Mouse (Mus musculus) testis, adult 2 months (tissue): ENCODE data around the gene Hes7. TPM values are rescaled to one million over a fixed set of nuclear protein-coding genes. Genes with fewer than 3 reads are reported as not detected.
A peak's percentile ranks its signal among the peaks of the same experiment; 100 is the strongest.
"Not testable (repeated sequence)": the region's sequence is repeated elsewhere in the genome, so short reads cannot be mapped to it uniquely, and the experiment has no call there.

Experiments
- H3K27ac ChIP-seq: fragments of 200-500 bp; 2 replicates; pipeline ENCODE4 v1.5.1; 2012; ENCODE audit warnings: low read depth, low read length; ENCODE audit not compliant: control insufficient read depth, insufficient read depth
- H3K27me3 ChIP-seq: fragments of 200-500 bp; 2 replicates; pipeline ENCODE4 v1.6.1; 2012; ENCODE audit warnings: mild to moderate bottlenecking, low read length, moderate library complexity; ENCODE audit not compliant: control insufficient read depth, insufficient read depth
- H3K36me3 ChIP-seq: fragments of 200-500 bp; 2 replicates; pipeline ENCODE4 v1.6.1; 2012; ENCODE audit warnings: mild to moderate bottlenecking, low read length; ENCODE audit not compliant: control insufficient read depth, insufficient read depth
- H3K4me1 ChIP-seq: fragments of 200-500 bp; 2 replicates; pipeline ENCODE4 v1.6.1; 2012; ENCODE audit warnings: low read length; ENCODE audit not compliant: control insufficient read depth, insufficient read depth
- H3K4me3 ChIP-seq: fragments of 200-500 bp; 2 replicates; pipeline ENCODE4 v1.5.1; 2012; ENCODE audit warnings: low read depth, mild to moderate bottlenecking, low read length, moderate library complexity, mixed read lengths; ENCODE audit not compliant: control insufficient read depth
- CTCF ChIP-seq: fragments of 200-500 bp; IDR thresholded peaks from 2 replicates; pipeline ENCODE4 v1.5.1; 2012; ENCODE audit warnings: low read depth, mild to moderate bottlenecking, inconsistent platforms, low read length, moderate library complexity; ENCODE audit not compliant: control insufficient read depth, insufficient read depth, insufficient replicate concordance
- POLR2A ChIP-seq: fragments of 200-500 bp; IDR thresholded peaks from 2 replicates; pipeline ENCODE4 v1.6.1; 2012; ENCODE audit warnings: low read depth, mild to moderate bottlenecking, inconsistent platforms, low read length, moderate library complexity; ENCODE audit not compliant: control insufficient read depth
- polyA plus RNA-seq: library from polyadenylated mRNA; depleted of rRNA; stranded (reverse); fragments of >200 nt; gene quantifications from 2 replicates; pipeline ENCODE4 v1.2.3, GENCODE M21; 2012

Gene Hes7
- polyA plus RNA-seq, 1 experiment = 0.17 TPM

DNA sequence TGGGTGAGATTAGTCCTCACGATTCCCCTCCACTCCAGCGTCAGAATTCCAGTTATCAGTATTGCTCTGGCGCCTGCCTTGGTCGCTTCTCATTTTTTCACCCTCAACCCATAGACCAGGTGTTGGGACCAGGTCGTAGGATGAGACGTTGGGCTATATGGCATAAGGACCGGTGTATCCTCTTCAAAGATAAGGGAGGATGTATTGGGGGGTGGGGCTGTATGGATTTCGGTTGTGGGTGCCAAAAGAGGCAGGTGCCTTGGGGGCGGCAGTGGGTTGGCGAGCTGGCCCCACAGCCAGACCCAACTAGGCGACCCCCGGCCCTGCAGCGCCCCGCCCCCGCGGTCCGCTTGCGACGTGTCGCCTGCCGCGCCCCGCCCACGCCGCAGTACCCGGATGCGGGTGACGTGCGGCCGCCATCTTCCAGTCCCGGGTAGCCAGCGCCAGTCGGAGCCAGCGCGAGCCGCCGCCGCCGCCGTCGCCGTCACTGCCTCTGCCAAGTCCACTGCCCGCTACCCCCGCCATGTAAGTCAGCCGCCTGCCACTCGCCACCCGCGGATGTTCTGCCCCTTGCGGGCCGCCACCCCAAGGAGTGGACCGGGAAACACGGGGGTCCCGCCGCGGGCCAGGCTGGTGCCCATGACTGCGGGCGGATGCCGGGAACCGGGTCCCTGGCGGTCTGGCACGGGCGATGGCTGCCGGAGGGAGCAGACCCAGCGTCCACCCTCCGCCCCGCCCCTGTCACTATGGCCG, 31.9 kb upstream of the Hes7 start, which contains the start of gene Vamp2:
Gene Vamp2, plus strand, starts transcription at position 388 of the 753 bp plus-strand sequence.
- H3K27ac ChIP-seq = peak within 1 kb of the TSS; percentile 98
- no peaks in the 10 kb centered on the region for H3K27me3 ChIP-seq
- peaks cover 26% of the 10 kb centered on the region for H3K4me1 ChIP-seq
- peaks cover 2% of the 10 kb centered on the region for H3K36me3 ChIP-seq
- peak within 1 kb of the TSS; percentile 99 for H3K4me3 ChIP-seq
- TF ChIP-seq POLR2A = peak; percentile 62
- TF ChIP-seq CTCF = no peak

DNA sequence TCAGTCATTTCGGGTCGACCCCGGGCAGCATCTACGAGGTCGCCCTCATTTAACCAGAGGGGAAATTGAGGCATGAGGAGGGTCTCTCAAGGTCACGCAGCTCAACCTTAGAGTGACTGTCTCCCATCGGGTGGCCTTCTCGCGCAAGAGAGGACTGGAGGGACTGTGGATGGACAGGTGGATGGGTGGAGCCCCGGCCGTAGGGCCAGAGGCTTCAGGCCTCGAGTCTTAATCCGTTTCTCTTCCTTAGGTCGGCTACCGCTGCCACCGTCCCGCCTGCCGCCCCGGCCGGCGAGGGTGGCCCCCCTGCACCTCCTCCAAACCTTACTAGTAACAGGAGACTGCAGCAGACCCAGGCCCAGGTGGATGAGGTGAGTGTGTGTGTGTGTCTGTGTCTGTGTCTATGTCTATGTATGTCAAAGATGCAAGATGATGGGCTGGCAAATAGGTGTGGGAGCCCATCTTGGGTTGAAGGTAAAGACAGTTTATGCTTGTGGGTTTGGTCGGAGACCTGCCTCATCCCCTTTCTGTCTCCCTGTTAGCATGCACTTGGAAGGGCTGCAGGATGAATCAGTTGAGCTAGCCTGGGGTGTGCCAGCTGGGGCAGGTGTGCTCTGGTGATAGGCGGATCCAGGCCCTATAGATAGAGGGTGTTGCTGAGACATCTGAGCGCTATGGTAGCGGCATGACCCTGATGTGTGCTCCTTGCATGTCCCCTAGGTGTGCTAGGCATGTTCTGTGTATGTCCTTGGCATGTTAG, 31.2 kb upstream of the Hes7 start:
- Histone ChIP-seq H3K27me3 (no peaks in the 10 kb centered on the region), H3K4me3 (peak overlapping the region; percentile 99), H3K27ac (peak overlapping the region; percentile 98)

DNA sequence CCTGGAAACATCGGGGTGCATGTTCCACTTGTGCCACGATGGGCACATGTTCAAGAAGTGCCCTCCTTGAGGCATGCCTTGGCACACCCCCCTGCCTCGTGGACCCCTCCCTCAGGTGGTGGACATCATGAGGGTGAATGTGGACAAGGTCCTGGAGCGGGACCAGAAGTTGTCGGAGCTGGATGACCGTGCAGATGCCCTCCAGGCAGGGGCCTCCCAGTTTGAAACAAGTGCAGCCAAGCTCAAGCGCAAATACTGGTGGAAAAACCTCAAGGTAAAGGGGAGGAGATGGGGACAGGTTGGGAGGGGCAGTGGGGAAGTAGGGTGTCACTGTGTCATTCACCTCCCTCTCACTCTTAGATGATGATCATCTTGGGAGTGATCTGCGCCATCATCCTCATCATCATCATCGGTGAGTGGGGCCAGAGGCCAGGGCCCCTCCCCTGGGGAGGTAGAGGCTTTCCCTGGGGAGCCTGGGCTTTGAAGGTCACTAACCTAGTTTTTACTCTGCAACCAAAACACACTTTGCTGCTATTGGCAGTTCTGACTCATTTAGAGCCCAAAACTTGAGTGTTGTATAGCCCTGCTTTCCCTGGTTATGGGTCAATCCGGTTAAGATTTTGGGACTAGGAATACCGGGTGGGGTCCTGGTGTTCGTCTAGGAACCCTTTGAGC, 30.5 kb upstream of the Hes7 start:
- H3K36me3 ChIP-seq = peaks cover 2% of the 10 kb centered on the region
- no peak overlapping the region for H3K27ac ChIP-seq
- no peaks in the 10 kb centered on the region for H3K27me3 ChIP-seq
- H3K4me1 ChIP-seq = peaks cover 32% of the 10 kb centered on the region
- peak overlapping the region; percentile 99 for H3K4me3 ChIP-seq
- no peak for TF ChIP-seq CTCF
- no peak for TF ChIP-seq POLR2A

More for the DNA sequence above, 31.2 kb upstream of the Hes7 start:
- TF ChIP-seq POLR2A = 0 out of 2 replicates have a peak, but pooled peaks have one; percentile 12
- TF ChIP-seq CTCF = peak; percentile 29; the same call in 1 of the 2 replicates
- H3K36me3 ChIP-seq = peaks cover 2% of the 10 kb centered on the region
- peaks cover 29% of the 10 kb centered on the region for H3K4me1 ChIP-seq

DNA sequence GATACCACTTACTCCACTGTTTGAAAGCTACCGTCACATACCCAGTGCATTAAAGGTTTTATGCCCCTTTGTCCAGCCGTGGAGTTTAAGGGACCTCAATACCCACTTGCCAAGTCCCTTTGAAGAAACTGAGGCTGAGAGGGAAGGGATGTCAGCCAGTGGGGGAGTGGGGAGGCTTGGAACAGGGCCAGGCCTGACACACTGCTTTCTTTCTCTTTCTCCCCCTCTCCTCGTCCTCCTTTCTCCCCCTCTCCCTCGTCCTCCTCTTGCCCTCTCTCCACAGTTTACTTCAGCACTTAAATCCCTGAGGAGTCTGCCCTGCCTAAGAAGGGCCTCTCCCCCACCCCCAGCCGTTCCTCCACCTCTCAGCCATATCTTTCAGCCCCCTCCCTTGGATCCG, 29.8 kb upstream of the Hes7 start:
- no peak for TF ChIP-seq CTCF
- TF ChIP-seq POLR2A = no peak
- Histone ChIP-seq H3K36me3 (peaks cover 2% of the 10 kb centered on the region), H3K4me1 (peaks cover 35% of the 10 kb centered on the region), H3K4me3 (no peak overlapping the region), H3K27ac (no peak overlapping the region), H3K27me3 (no peaks in the 10 kb centered on the region)

DNA sequence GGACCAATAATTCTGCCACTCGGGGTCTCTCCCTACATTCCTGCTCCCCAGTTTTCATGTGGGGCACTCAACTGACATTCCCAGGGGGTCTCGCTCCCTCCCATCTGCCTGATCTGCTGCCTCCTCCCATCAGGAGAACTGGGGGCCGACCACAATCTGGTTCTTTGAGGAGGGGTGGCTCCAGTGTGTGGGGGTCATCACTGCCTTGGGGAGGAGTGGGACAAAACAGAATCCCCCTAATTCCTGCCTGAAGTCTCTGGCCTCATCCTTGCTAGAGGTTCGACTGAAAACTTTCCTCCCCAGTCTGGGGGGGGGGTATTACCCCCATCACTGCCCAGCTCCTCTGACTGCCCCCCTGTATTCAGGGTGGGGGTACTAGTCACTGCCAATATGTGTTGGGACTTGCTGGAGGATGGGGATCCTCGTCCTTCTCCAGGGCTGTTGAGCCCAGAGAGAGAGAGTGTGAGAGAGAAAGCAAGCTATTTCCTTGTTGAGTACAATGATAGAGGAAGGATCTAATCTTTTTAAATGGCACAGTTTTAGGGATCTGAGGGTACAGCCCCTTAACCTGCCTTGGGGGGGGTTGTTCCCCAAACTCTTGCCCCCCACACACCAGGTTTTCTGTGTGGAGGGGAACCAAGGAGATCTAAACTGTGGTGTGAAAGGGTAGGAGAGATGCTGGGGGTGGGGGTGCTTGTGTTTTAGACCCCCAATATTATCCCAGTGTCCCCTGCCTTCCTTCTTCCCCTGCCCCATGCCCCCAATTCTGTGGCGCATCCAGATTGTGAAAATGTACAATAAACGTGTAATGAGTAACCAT, 28.4 kb upstream of the Hes7 start:
- no peaks in the 10 kb centered on the region for H3K27me3 ChIP-seq
- TF ChIP-seq CTCF = no peak
- no peak for TF ChIP-seq POLR2A
- peaks cover 42% of the 10 kb centered on the region for H3K4me1 ChIP-seq
- no peak overlapping the region for H3K27ac ChIP-seq
- H3K36me3 ChIP-seq = peaks cover 2% of the 10 kb centered on the region
- no peak overlapping the region for H3K4me3 ChIP-seq

DNA sequence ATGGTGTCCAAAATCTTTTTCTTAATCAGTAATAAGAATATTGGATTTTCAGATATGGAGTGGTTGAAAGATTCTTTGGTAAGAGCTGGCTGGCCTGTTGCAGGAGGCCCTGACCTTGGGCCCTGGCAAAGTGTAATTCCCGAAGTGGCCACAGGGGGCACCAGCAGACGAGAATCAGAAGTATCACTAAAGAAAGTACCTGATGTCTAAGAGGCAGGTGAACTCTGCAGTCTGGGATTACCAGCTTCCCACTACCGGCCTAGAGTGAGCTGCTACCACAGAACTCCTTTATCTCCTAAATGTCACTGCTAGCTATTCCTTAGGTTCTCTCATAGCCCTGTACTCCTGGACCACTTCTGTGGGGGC, 27.8 kb upstream of the Hes7 start:
- H3K4me1 ChIP-seq = peaks cover 45% of the 10 kb centered on the region
- no peak overlapping the region for H3K27ac ChIP-seq
- H3K4me3 ChIP-seq = no peak overlapping the region
- peaks cover 2% of the 10 kb centered on the region for H3K36me3 ChIP-seq
- H3K27me3 ChIP-seq = no peaks in the 10 kb centered on the region
- TF ChIP-seq POLR2A (no peak), CTCF (peak; percentile 83; the same call in 1 of the 2 replicates)

DNA sequence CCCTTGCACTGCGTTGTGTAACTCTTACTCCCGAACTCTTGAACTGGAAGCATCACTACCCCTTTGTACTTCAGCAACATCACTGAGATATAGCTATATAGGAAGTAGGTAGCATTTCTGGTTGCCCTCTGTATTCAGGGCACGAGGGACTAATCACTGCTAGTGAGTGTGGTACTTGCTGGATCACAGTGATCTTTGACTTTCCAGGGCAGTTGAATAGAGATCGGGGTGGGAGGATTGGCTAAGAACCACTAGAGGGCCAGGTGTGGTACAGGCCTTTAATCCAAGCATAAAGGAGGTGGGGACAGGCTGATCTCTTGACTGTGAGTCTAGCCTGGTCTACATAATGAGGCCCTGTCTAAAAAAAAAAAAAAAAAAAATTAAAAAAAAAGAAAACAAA, 27.3 kb upstream of the Hes7 start:
- no peak for TF ChIP-seq POLR2A
- no peak for TF ChIP-seq CTCF
- Histone ChIP-seq H3K36me3 (peaks cover 2% of the 10 kb centered on the region), H3K27me3 (no peaks in the 10 kb centered on the region), H3K4me1 (peaks cover 46% of the 10 kb centered on the region), H3K27ac (no peak overlapping the region), H3K4me3 (no peak overlapping the region)

DNA sequence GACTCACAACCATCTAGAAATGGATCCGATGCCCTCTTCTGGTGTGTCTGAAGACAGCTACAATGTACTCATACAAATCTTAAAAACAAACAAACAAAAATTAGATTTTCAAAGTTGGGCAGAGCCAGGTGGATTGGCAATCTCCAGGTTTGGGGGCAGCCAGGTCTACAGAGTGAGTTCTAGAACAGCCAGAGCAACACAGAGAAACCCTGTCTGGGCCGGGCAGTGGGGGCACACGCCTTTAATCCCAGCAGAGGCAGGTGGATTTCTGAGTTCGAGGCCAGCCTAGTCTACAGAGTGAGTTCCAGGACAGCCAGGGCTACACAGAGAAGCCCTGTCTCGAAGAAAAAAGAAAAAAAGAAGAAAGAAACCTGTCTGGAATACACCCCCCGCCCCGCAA, 26.3 kb upstream of the Hes7 start:
- not testable (repeated sequence) for H3K27me3 ChIP-seq, H3K36me3 ChIP-seq, H3K4me3 ChIP-seq
- H3K27ac ChIP-seq = peak overlapping the region; percentile 22; the same call in 1 of the 2 replicates
- H3K4me1 ChIP-seq = peaks cover 48% of the 10 kb centered on the region
